Mouse (Mus musculus): ENCODE measurements around the gene Efna3. TPM values are rescaled to one million over a fixed set of nuclear protein-coding genes. Genes with fewer than 3 reads are reported as not detected.

Gene Efna3
- polyA plus RNA-seq, 1 experiment from 2014 or later = 1.1 TPM

Other genes starting within 250 kb of the Efna3 start
- gene Rusc1, start 229.7 kb downstream of the Efna3 start, polyA plus RNA-seq (2014; fragmentation: Nextera tagmentation; extraction: Ambion mirVana) = 6.8 and 7.5 TPM in 2 replicates
- gene Gm43738, start 221.9 kb downstream of the Efna3 start, polyA plus RNA-seq (2014; fragmentation: Nextera tagmentation; extraction: Ambion mirVana) = not detected in 2 replicates
- 92.6 and 96.9 TPM in 2 replicates for gene Fdps, start 221.0 kb downstream of the Efna3 start, polyA plus RNA-seq (2014; fragmentation: Nextera tagmentation; extraction: Ambion mirVana)
- 0.11 TPM in 1 of 2 replicates, not detected in the other for gene Pklr, start 186.8 kb downstream of the Efna3 start, polyA plus RNA-seq (2014; fragmentation: Nextera tagmentation; extraction: Ambion mirVana)
- 0.27 and 0.51 TPM in 2 replicates for gene Hcn3, start 162.8 kb downstream of the Efna3 start, polyA plus RNA-seq (2014; fragmentation: Nextera tagmentation; extraction: Ambion mirVana)
- gene Clk2, start 158.2 kb downstream of the Efna3 start, polyA plus RNA-seq (2014; fragmentation: Nextera tagmentation; extraction: Ambion mirVana) = 12.4 and 13.4 TPM in 2 replicates
- 68.3 and 74.8 TPM in 2 replicates for gene Scamp3, start 145.5 kb downstream of the Efna3 start, polyA plus RNA-seq (2014; fragmentation: Nextera tagmentation; extraction: Ambion mirVana)
- 9.1 and 12.8 TPM in 2 replicates for gene Fam189b, start 139.8 kb downstream of the Efna3 start, polyA plus RNA-seq (2014; fragmentation: Nextera tagmentation; extraction: Ambion mirVana)
- 33.5 and 34.0 TPM in 2 replicates for gene Gba, start 120.0 kb downstream of the Efna3 start, polyA plus RNA-seq (2014; fragmentation: Nextera tagmentation; extraction: Ambion mirVana)
- 12.9 and 14.5 TPM in 2 replicates for gene Thbs3, start 107.8 kb downstream of the Efna3 start, polyA plus RNA-seq (2014; fragmentation: Nextera tagmentation; extraction: Ambion mirVana)
- 93.6 and 102 TPM in 2 replicates for gene Mtx1, start 95.9 kb downstream of the Efna3 start, polyA plus RNA-seq (2014; fragmentation: Nextera tagmentation; extraction: Ambion mirVana)
- gene Muc1, start 93.9 kb downstream of the Efna3 start, polyA plus RNA-seq (2014; fragmentation: Nextera tagmentation; extraction: Ambion mirVana) = 0.16 TPM in 1 of 2 replicates, not detected in the other
- gene Krtcap2, start 77.0 kb downstream of the Efna3 start, polyA plus RNA-seq (2014; fragmentation: Nextera tagmentation; extraction: Ambion mirVana) = 216 and 239 TPM in 2 replicates
- 0.85 and 0.95 TPM in 2 replicates for gene Trim46, start 76.7 kb downstream of the Efna3 start, polyA plus RNA-seq (2014; fragmentation: Nextera tagmentation; extraction: Ambion mirVana)
- 92.9 and 97.9 TPM in 2 replicates for gene Dpm3, start 63.6 kb downstream of the Efna3 start, polyA plus RNA-seq (2014; fragmentation: Nextera tagmentation; extraction: Ambion mirVana)
- 48.2 and 48.9 TPM in 2 replicates for gene Slc50a1, start 52.4 kb downstream of the Efna3 start, polyA plus RNA-seq (2014; fragmentation: Nextera tagmentation; extraction: Ambion mirVana)
- 38.4 and 39.7 TPM in 2 replicates for gene Efna1, start 41.8 kb downstream of the Efna3 start, polyA plus RNA-seq (2014; fragmentation: Nextera tagmentation; extraction: Ambion mirVana)
- 6.0 and 6.7 TPM in 2 replicates for gene Efna4, start 15.1 kb upstream of the Efna3 start, polyA plus RNA-seq (2014; fragmentation: Nextera tagmentation; extraction: Ambion mirVana)
- gene Adam15, start 27.0 kb upstream of the Efna3 start, polyA plus RNA-seq (2014; fragmentation: Nextera tagmentation; extraction: Ambion mirVana) = 31.0 and 38.6 TPM in 2 replicates
- gene Dcst2, start 39.0 kb upstream of the Efna3 start, polyA plus RNA-seq (2014; fragmentation: Nextera tagmentation; extraction: Ambion mirVana) = not detected in 2 replicates
- gene Dcst1, start 42.3 kb upstream of the Efna3 start, polyA plus RNA-seq (2014; fragmentation: Nextera tagmentation; extraction: Ambion mirVana) = 0.16 and 0.18 TPM in 2 replicates
- gene Zbtb7b, start 71.8 kb upstream of the Efna3 start, polyA plus RNA-seq (2014; fragmentation: Nextera tagmentation; extraction: Ambion mirVana) = 1.3 and 1.8 TPM in 2 replicates
- not detected in 2 replicates for gene Lenep, start 79.8 kb upstream of the Efna3 start, polyA plus RNA-seq (2014; fragmentation: Nextera tagmentation; extraction: Ambion mirVana)
- 33.5 and 35.2 TPM in 2 replicates for gene Flad1, start 88.9 kb upstream of the Efna3 start, polyA plus RNA-seq (2014; fragmentation: Nextera tagmentation; extraction: Ambion mirVana)
- gene Cks1b, start 95.4 kb upstream of the Efna3 start, polyA plus RNA-seq (2014; fragmentation: Nextera tagmentation; extraction: Ambion mirVana) = 354 and 368 TPM in 2 replicates
- 48.0 and 50.5 TPM in 2 replicates for gene Shc1, start 95.5 kb upstream of the Efna3 start, polyA plus RNA-seq (2014; fragmentation: Nextera tagmentation; extraction: Ambion mirVana)
- gene Pygo2, start 107.2 kb upstream of the Efna3 start, polyA plus RNA-seq (2014; fragmentation: Nextera tagmentation; extraction: Ambion mirVana) = 24.3 and 27.8 TPM in 2 replicates
- gene Pbxip1, start 113.7 kb upstream of the Efna3 start, polyA plus RNA-seq (2014; fragmentation: Nextera tagmentation; extraction: Ambion mirVana) = 36.9 and 37.3 TPM in 2 replicates
- gene Pmvk, start 131.6 kb upstream of the Efna3 start, polyA plus RNA-seq (2014; fragmentation: Nextera tagmentation; extraction: Ambion mirVana) = 54.3 and 56.8 TPM in 2 replicates
- gene Kcnn3, start 197.2 kb upstream of the Efna3 start, polyA plus RNA-seq (2014; fragmentation: Nextera tagmentation; extraction: Ambion mirVana) = 2.4 and 3.1 TPM in 2 replicates